Mouse (Mus musculus): Measurements from ENCODE around the gene Plxna4. TPM values are rescaled to one million over a fixed set of nuclear protein-coding genes. Genes with fewer than 3 reads are reported as not detected.

The Plxna4 gene
- polyA plus RNA-seq, 1 experiment from 2014 or later, result 6.1 TPM

GRCm38 (mm10) chr6:32105547-32106275, 482.3 kb downstream of the Plxna4 start:
- Histone ChIP-seq H3K4me3 (ENCODE audit: low read depth, low read length) (no peak overlapping the region), H3K36me3 (ENCODE audit: control insufficient read depth, insufficient read depth, low read length) (no peaks in the 10 kb centered on the region), H3K27me3 (replicated peaks; ENCODE audit: control insufficient read depth, insufficient read depth, low read length) (no peaks in the 10 kb centered on the region), H3K4me2 (ENCODE audit: low read depth, low read length) (no peak overlapping the region), H3K9ac (ENCODE audit: low read depth, low read length) (no peak overlapping the region), H3K9me3 (ENCODE audit: control insufficient read depth, low read length) (no peaks in the 10 kb centered on the region), H3K27ac (replicated peaks; ENCODE audit: low read depth, low read length) (no peak overlapping the region), H3K4me1 (ENCODE audit: control insufficient read depth, insufficient read depth, low read length) (no peaks in the 10 kb centered on the region)
- peak; percentile 37 for DNase-seq (ENCODE audit: low spot score)
- no peak for ATAC-seq (ENCODE audit: low read depth)
- WGBS, result 56% methylated on average over 9 of the region's 9 CpGs
